Mouse (Mus musculus): ENCODE results near the gene Ndufa4.
"Not testable (repeated sequence)": the region's sequence is repeated elsewhere in the genome, so short reads cannot be mapped to it uniquely, and the experiment has no call there.

The Ndufa4 gene

DNA sequence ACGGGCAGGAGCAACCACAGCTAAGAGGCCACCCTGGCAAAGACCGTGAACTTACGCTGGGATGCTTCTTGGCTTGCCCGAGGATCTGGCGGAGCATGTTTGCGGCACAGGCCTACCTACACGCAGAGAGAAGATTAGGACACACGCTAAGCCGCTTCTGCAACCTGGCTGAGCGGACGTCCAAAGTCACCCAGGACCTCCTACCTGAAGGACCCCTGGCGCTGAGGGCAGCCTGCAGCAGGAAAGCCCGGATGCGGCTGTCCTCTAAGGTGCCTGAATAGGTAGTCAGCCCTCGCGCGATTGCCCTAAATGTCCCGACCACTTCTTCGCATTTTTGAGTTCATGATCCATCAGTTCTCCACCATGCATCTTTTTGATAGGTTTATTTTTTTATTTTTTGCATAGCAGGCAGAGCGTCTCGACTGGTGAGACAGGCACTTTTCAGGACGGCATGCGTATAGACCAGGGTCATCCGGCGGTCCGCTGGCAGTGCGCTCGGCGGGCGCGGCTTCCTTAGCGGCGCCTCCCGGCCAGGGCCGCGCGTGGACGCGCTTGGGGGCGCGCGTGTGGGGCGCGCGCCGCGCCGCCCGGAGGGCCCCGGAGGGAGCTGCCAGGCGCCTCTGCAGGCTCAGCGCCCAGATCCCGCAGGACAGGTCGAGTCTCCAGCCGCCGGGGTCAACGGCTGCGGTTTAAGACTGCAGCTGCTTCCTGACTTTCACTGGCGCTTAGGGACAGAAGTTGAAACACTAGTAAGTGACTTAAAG lies at the start of gene Ndufa4, which contains the start of gene Phf14:
TSS of gene Ndufa4 (minus strand) at position 229 of the 764 bp plus-strand sequence.
TSS of gene Phf14 (plus strand) at position 541 of the 764 bp plus-strand sequence.
- DNase-seq (ENCODE audit: low read depth, low spot score): peak; percentile 96

- DNase-seq (ENCODE audit: low read depth, low spot score): no peak
These were observed 40.8 kb upstream of the Ndufa4 start for GRCm38 (mm10) chr6:11948100-11948499.

DNA sequence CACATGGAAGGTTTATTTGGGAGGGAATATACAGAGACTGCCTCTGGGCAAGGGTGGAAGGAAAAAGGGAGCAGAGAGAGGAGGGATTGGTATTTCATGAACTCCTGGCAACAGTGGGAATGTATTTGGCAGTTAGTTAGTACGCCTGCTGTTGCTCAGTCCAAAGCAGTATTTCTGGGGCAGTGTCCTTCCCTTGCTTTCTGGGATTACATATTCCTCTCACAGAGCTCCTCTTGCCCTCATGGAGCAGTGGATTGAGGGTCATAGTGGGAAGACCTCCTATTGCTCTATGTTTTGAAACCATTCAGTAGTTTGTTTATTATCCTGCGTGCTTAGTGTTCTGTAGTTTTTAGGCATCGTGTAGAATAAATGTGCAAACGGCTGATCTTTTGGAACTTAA lies 34.8 kb upstream of the Ndufa4 start:
- no peak for DNase-seq (ENCODE audit: low read depth, low spot score)

DNA sequence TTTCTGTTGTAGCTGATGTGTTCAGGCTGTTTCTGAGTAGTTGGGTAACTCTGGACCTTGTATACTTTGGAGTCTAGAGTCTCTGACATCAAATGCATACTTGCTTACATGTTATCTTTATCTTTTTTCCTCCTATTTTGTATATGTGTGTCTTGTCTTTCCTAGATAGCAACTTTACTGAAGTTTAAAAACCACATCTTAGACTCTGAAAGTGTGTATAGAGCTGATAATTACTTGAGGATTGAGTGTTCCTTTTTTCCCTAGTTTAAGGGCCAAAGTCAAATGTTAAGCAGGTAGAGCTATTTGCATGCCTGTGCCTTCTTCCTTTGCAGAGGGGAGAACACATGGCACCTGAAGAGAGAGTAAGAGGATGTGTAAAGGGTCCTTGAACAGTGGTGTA lies 33.6 kb upstream of the Ndufa4 start:
- no peak for DNase-seq (ENCODE audit: low read depth, low spot score)

DNA sequence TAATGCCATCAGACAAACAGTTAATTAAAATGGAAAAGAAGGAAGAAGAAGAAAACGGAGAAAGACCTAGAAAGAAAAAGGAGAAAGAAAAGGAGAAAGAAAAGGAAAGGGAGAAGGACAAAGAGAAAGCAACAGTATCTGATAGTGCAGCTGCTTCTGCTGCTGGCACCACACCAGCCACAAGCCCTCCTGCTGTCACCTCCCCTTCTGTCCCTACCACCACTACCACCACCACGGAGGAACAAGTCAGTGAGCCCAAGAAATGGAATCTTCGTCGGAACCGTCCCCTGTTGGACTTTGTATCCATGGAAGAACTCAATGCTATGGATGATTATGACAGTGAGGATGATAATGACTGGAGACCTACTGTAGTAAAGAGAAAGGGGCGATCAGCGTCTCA lies 26.1 kb upstream of the Ndufa4 start:
- DNase-seq (ENCODE audit: low read depth, low spot score): no peak

DNA sequence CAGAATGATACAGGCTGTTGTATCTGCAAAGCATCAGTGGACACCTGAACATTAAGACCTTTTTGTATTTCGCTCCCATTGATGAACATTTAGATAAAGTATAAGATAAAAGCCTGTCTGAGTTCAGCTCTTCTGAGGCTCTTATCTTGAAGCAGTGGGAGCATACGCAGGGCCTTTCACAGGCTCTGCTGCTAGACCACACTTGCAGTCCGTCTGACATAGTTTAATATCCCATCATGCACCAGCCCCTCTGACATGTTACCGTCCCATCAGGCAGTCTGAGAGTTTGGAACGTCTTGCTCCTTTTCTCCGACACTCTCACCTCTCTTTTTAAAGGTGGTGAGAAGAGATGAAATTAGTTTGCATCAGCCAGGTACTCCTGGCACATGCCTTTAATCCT lies 20.2 kb upstream of the Ndufa4 start:
- no peak for DNase-seq (ENCODE audit: low read depth, low spot score)

GRCm38 (mm10) chr6:11926082-11926595 lies 18.8 kb upstream of the Ndufa4 start:
- DNase-seq (ENCODE audit: low read depth, low spot score): peak; percentile 72

DNA sequence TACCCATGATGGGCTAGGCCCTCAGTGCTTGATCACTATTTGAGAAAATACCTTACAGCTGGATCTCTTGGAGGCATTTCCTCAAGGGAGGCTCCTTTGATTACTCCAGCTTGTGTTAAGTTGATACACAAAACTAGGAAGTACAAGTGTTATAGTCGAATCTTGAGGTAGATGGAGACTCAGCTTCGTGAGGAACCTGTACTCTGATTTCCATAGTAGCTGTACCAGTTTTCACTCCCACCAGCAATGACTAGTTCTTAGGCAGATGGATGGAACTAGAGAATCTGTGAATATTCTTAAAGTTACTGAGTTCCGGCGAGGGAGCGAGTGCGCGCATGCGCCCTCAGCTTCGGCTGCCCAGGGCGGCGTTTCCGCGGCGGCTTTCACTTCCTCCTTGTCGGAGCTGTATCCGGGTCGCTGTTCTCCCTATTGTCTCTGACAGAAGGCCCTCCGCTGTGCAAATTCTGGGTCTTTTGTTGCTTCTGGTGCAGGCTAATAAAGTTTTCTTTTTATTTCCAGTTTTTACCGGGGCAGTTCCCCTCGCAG lies 18.3 kb upstream of the Ndufa4 start:
- DNase-seq (ENCODE audit: low read depth, low spot score): peak; percentile 94

DNA sequence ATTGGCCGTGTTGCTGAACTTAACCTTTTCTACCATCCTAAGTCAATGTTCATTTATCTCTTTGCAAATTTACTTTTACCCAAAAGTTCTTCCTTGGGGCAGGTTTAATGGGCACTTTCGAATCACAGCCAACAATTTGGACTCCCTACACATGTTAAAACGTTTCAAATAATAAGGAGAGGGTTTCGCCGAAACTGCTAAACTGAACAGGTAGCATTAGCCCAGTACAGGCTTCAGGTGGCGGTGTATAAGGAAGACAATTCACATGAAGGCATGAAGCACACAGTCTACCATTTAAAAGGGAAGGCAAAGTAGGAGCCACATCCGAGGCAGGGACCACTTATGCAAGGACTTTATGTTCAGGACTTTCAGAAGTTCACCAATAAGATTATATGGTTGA lies 873 bp upstream of the Ndufa4 start:
- peak; percentile 53 for DNase-seq (ENCODE audit: low read depth, low spot score)

- no peak for DNase-seq (ENCODE audit: low read depth, low spot score)
These were observed 418 bp downstream of the Ndufa4 start for GRCm38 (mm10) chr6:11906890-11907268.

DNA sequence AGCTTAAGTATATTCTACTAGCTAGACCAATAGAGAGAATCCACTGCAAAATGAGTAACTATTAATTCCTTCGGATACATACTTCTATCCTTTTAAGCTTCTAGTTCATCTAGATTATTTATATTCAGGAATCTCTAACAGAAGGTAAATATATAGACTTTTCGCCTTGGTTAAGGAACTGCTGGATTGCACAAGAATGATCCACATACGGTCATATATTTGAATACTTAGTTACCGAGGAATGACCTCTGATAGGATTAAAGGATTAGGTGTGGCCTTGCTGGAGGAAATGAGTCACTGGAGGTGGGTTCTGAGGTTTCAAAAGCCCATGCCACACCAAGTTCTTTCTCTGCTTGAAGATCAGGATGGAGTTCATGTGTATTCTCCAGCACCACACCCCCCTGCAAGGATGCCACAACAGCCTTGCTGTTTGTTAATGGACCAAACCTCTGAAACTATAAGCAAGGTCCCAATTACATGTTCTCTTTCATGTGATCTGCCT lies 6.4 kb downstream of the Ndufa4 start:
- DNase-seq (ENCODE audit: low read depth, low spot score): no peak

DNA sequence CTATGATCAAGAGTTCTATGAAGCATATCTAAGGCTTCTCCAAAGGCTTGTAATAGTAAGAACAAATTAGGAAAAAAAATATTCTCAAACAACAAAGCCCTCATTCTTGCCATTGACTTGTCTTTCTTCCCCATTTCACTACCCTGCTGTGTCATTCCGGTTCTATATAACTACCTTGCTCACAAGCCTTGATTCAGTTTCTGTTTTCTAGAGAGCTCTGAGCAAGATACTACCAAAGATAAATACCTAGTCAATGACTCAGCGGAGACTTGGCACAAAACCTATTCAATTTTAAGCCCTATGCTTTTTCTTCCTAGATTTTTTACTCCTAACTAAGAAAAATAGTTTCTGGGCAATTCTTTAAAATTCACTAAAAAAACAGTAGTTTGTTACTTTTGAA lies 31.9 kb downstream of the Ndufa4 start:
- DNase-seq (ENCODE audit: low read depth, low spot score): not testable (repeated sequence)
